Mouse (Mus musculus) kidney, embryonic 15.5 days (tissue): ENCODE results near the gene 6330409D20Rik. TPM values are rescaled to one million over a fixed set of nuclear protein-coding genes. Genes with fewer than 3 reads are reported as not detected.
A peak's percentile ranks its signal among the peaks of the same experiment; 100 is the strongest.

Experiments used
- ATAC-seq: fragments of 200-750 bp; cut with Nextera tagmentation; replicated peaks from 2 replicates; pipeline ENCODE4 v1.8.0; 2017; ENCODE audit warnings: moderate TSS enrichment; ENCODE audit not compliant: low FRiP score
- H3K27ac ChIP-seq: fragments of 300-500 bp; sonication (generic); 2 replicates; pipeline ENCODE4 v1.5.1; 2015; ENCODE audit warnings: mild to moderate bottlenecking, inconsistent platforms
- H3K27me3 ChIP-seq: fragments of 300-500 bp; sonication (generic); 2 replicates; pipeline ENCODE4 v1.6.1; 2015; ENCODE audit warnings: inconsistent platforms
- H3K36me3 ChIP-seq: fragments of 300-500 bp; sonication (generic); 2 replicates; pipeline ENCODE4 v1.6.1; 2015; ENCODE audit warnings: inconsistent platforms
- H3K4me1 ChIP-seq: fragments of 300-500 bp; sonication (generic); 2 replicates; pipeline ENCODE4 v1.6.1; 2015; ENCODE audit warnings: inconsistent platforms
- H3K4me2 ChIP-seq: fragments of 300-500 bp; sonication (generic); 2 replicates; pipeline ENCODE4 v1.6.1; 2015; ENCODE audit warnings: moderate library complexity, mild to moderate bottlenecking, inconsistent platforms
- H3K4me3 ChIP-seq: fragments of 300-500 bp; sonication (generic); replicated peaks from 2 replicates; pipeline ENCODE4 v1.5.1; 2015; ENCODE audit warnings: mild to moderate bottlenecking, inconsistent platforms
- H3K9ac ChIP-seq: fragments of 300-500 bp; sonication (generic); 2 replicates; pipeline ENCODE4 v1.6.1; 2015; ENCODE audit warnings: mild to moderate bottlenecking, inconsistent platforms
- H3K9me3 ChIP-seq: fragments of 300-500 bp; sonication (generic); replicated peaks from 2 replicates; pipeline ENCODE4 v1.6.1; 2016; ENCODE audit warnings: inconsistent platforms
- WGBS: fragments of 180-500 bp; shearing (Covaris S2); methylation state at CpG from one replicate; pipeline ENCODE4 v1.1.7; 2015; ENCODE audit warnings: mixed read lengths; 5-methylcytosine and 5-hydroxymethylcytosine counted together
- polyA plus RNA-seq: library from polyadenylated mRNA; unstranded; fragments of >200 nt; fragmentation: Nextera tagmentation; extraction: Ambion mirVana; gene quantifications from 2 replicates; pipeline ENCODE4 v1.2.1, GENCODE M21; 2015

6330409D20Rik gene
- polyA plus RNA-seq, 1 experiment from 2014 or later: not detected

- Histone ChIP-seq H3K9ac (no peak overlapping the region), H3K4me1 (peaks cover 69% of the 10 kb centered on the region), H3K27ac (no peak overlapping the region), H3K4me3 (no peak overlapping the region), H3K36me3 (no peaks in the 10 kb centered on the region), H3K4me2 (no peak overlapping the region), H3K9me3 (no peaks in the 10 kb centered on the region), H3K27me3 (no peaks in the 10 kb centered on the region)
- ATAC-seq: no peak
- WGBS: 71% methylated on average over 6 of the region's 6 CpGs
Measured at GRCm38 (mm10) chr2:32732695-32733094, 8.1 kb downstream of the 6330409D20Rik start.

DNA sequence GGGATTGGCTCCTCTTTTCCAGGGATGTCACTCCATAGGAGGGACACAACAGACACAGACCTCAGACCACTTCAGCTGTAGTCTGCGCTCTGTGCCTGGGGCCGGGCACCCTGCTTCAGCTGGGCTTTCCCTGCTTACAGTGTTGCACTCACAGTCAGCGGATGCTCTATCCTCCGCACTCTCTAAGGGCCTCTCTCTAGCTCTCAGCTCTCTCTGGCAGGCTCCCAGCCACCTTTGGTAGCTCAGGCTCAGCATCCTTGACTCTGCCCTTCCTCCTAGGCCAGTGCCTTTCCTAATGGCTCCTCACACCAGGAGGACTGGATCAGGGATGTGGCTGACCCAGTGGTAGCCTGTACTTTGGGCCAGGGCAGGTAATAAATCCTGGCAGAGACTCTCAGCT lies 8.9 kb downstream of the 6330409D20Rik start:
- WGBS: 66% methylated on average over 4 of the region's 4 CpGs
- Histone ChIP-seq H3K4me2 (peak overlapping the region; percentile 22), H3K9me3 (no peaks in the 10 kb centered on the region), H3K9ac (no peak overlapping the region), H3K4me1 (peaks cover 75% of the 10 kb centered on the region), H3K27ac (peak overlapping the region; percentile 76), H3K36me3 (no peaks in the 10 kb centered on the region), H3K27me3 (no peaks in the 10 kb centered on the region), H3K4me3 (no peak overlapping the region)
- ATAC-seq: no peak

DNA sequence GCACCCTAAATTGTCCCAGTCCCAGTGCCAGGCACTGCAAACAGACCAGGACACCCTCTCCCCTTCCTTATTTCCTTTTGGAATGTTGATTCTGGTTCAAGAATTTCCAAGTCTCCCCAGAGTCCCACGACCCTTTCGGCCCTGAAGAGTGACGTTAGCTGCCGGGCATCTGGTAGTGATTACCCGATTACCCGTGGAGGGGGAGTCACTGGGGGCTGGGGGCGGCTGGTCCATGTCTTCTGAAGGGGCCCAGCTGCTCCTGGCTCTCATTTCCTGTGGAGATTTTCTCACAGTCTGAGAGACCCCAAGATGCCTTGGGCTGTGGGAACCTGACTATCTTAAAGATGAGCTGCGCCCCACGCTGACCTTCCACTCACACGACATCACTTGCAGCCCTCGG lies 10.0 kb downstream of the 6330409D20Rik start:
- no peak for ATAC-seq
- no peaks in the 10 kb centered on the region for H3K36me3 ChIP-seq
- H3K4me3 ChIP-seq: peak overlapping the region; percentile 38
- H3K4me1 ChIP-seq: peaks cover 71% of the 10 kb centered on the region
- H3K9me3 ChIP-seq: no peaks in the 10 kb centered on the region
- H3K27me3 ChIP-seq: no peaks in the 10 kb centered on the region
- WGBS: 18% methylated on average over 11 of the region's 11 CpGs
- H3K9ac ChIP-seq: no peak overlapping the region
- peak overlapping the region; percentile 76 for H3K27ac ChIP-seq
- peak overlapping the region; percentile 48 for H3K4me2 ChIP-seq

GRCm38 (mm10) chr2:32729547-32729946 lies 11.3 kb downstream of the 6330409D20Rik start:
- Histone ChIP-seq H3K36me3 (no peaks in the 10 kb centered on the region), H3K4me3 (peak overlapping the region; percentile 38), H3K27me3 (no peaks in the 10 kb centered on the region), H3K9me3 (no peaks in the 10 kb centered on the region), H3K4me2 (peak overlapping the region; percentile 48), H3K9ac (no peak overlapping the region), H3K4me1 (peaks cover 62% of the 10 kb centered on the region), H3K27ac (peak overlapping the region; percentile 76)
- ATAC-seq: no peak
- 28% methylated on average over 4 of the region's 4 CpGs for WGBS

GRCm38 (mm10) chr2:32728463-32728862 lies 12.4 kb downstream of the 6330409D20Rik start:
- WGBS: 36% methylated on average over 7 of the region's 7 CpGs
- ATAC-seq: 0 out of 2 replicates have a peak, but pooled peaks have one; percentile 26
- H3K4me1 ChIP-seq: peaks cover 54% of the 10 kb centered on the region
- H3K9ac ChIP-seq: peak overlapping the region; percentile 42
- H3K9me3 ChIP-seq: no peaks in the 10 kb centered on the region
- peak overlapping the region; percentile 75 for H3K27ac ChIP-seq
- no peaks in the 10 kb centered on the region for H3K27me3 ChIP-seq
- peak overlapping the region; percentile 38 for H3K4me3 ChIP-seq
- no peaks in the 10 kb centered on the region for H3K36me3 ChIP-seq
- H3K4me2 ChIP-seq: peak overlapping the region; percentile 48

DNA sequence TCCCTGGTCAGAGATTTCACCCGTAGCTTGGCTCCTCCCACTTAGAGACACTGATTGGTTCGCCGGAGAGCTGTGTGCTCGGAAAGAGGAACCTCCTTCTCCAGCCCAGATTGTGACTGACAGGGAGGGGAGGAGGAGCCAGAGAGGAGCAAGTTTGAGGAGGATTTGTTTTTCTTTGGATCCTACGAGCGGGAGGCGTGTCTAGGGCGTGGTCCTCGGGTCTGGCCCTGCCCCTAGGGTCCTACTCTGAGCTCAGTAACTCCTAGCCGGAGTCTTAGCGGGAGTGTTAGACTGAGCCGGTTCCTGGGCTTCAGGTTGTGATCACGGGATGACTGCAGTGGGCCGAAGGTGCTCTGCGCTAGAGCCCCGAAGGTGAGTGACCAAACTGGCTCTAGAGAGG lies 13.4 kb downstream of the 6330409D20Rik start:
- no peaks in the 10 kb centered on the region for H3K9me3 ChIP-seq
- H3K27me3 ChIP-seq: no peaks in the 10 kb centered on the region
- H3K4me2 ChIP-seq: peak overlapping the region; percentile 48
- ATAC-seq: peak; percentile 96
- H3K4me1 ChIP-seq: peaks cover 52% of the 10 kb centered on the region
- 0% methylated on average over 16 of the region's 16 CpGs for WGBS
- H3K4me3 ChIP-seq: peak overlapping the region; percentile 38
- H3K27ac ChIP-seq: 0 out of 2 replicates have a peak overlapping the region, but pooled peaks have one; percentile 75
- H3K9ac ChIP-seq: peak overlapping the region; percentile 42
- H3K36me3 ChIP-seq: no peaks in the 10 kb centered on the region

DNA sequence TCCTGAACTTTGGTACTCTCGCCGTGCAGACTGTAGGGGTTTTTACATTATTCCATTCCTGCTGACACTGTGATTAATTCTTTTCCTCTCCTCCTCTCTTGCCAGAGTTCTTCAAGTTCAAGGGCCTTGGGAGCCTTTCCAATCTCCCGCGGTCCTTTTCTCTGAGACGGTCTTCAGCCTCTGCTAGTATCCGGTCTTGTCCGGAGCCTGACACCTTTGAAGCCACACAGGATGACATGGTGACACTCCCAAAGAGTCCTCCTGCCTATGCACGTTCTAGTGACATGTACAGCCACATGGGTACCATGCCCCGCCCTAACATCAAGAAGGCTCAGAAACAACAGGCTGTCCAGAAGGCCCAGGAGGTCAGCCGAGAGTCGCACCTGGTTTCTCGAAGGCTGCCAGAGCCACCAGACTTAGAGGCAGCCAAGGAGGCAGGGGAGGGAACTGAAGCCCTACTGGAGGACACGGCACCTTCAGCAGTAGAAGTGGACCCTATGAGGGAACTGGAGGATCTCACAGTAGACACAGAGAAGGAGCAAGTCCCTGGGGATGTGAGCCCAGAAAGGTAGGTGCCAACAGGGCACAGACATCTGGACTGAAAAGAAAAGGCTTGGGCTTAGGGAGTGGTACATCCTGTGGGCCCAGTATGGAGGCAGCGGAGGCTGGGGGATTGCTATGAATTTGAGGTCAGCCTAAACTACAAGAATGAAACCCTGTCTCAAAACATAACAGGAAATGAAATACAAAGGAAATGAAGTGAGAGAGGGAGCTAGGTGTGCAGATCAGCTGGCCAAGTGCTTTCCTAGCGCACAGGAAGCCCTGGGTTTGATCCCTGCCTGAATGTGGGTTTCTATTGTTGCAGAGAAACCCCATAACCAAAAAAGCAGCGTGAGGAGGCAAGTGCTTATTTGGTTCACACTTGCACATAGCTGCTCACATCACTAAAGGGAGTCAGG lies 15.7 kb downstream of the 6330409D20Rik start:
- no peaks in the 10 kb centered on the region for H3K27me3 ChIP-seq
- H3K4me3 ChIP-seq: no peak overlapping the region
- H3K4me1 ChIP-seq: peaks cover 51% of the 10 kb centered on the region
- H3K4me2 ChIP-seq: no peak overlapping the region
- no peaks in the 10 kb centered on the region for H3K9me3 ChIP-seq
- peak overlapping the region; percentile 51 for H3K27ac ChIP-seq
- no peak overlapping the region for H3K9ac ChIP-seq
- ATAC-seq: no peak
- H3K36me3 ChIP-seq: no peaks in the 10 kb centered on the region
- WGBS: 62% methylated on average over 16 of the region's 16 CpGs

DNA sequence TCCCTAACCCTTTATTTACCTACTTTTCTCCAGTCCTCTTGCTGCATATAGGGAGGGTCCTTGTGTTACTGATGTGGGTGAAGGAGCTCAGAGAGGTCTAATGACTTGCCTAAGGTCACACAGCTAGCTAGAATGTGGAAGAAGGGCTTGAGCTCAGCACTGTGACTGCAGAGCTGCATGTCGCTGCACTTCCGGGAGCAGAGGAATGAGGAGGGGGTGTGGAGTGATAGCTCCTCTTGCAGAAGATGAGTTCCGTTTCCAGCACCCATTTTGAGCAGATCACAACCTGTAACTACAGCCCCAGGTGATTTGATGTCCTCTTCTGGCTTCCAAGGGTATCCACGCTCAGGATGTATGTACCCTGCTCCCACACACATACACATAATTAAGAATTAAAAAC lies 16.7 kb downstream of the 6330409D20Rik start:
- Histone ChIP-seq H3K4me3 (no peak overlapping the region), H3K4me1 (peaks cover 45% of the 10 kb centered on the region), H3K9ac (no peak overlapping the region), H3K36me3 (no peaks in the 10 kb centered on the region), H3K9me3 (no peaks in the 10 kb centered on the region), H3K27me3 (no peaks in the 10 kb centered on the region), H3K4me2 (no peak overlapping the region), H3K27ac (no peak overlapping the region)
- ATAC-seq: no peak
- 74% methylated on average over 4 of the region's 4 CpGs for WGBS

- H3K9ac ChIP-seq: no peak overlapping the region
- H3K27ac ChIP-seq: no peak overlapping the region
- 60% methylated on average over 3 of the region's 3 CpGs for WGBS
- no peaks in the 10 kb centered on the region for H3K27me3 ChIP-seq
- ATAC-seq: no peak
- H3K4me3 ChIP-seq: no peak overlapping the region
- no peaks in the 10 kb centered on the region for H3K36me3 ChIP-seq
- peak overlapping the region; percentile 47 for H3K4me2 ChIP-seq
- no peaks in the 10 kb centered on the region for H3K9me3 ChIP-seq
- H3K4me1 ChIP-seq: peaks cover 30% of the 10 kb centered on the region
Measured at GRCm38 (mm10) chr2:32722581-32722980, 18.2 kb downstream of the 6330409D20Rik start.

- Histone ChIP-seq H3K4me2 (peak overlapping the region; percentile 47), H3K9ac (no peak overlapping the region), H3K27me3 (no peaks in the 10 kb centered on the region), H3K27ac (no peak overlapping the region; the same call in 1 of the 2 replicates), H3K4me3 (peak overlapping the region; percentile 24), H3K36me3 (no peaks in the 10 kb centered on the region), H3K4me1 (peaks cover 28% of the 10 kb centered on the region), H3K9me3 (no peaks in the 10 kb centered on the region)
- no peak for ATAC-seq
- 40% methylated on average over 6 of the region's 6 CpGs for WGBS
Measured at GRCm38 (mm10) chr2:32722046-32722445, 18.8 kb downstream of the 6330409D20Rik start.

GRCm38 (mm10) chr2:32720681-32721229 lies 20.1 kb downstream of the 6330409D20Rik start, which contains the start of gene Sh2d3c:
Gene Sh2d3c, plus strand, starts transcription at chr2:32721055.
- Histone ChIP-seq H3K9me3 (no peaks in the 10 kb centered on the region), H3K4me3 (peak within 1 kb of the TSS; percentile 24), H3K4me1 (peaks cover 26% of the 10 kb centered on the region), H3K9ac (no peak within 1 kb of the TSS), H3K4me2 (peak within 1 kb of the TSS; percentile 47), H3K36me3 (no peaks in the 10 kb centered on the region), H3K27ac (peak within 1 kb of the TSS; percentile 24), H3K27me3 (no peaks in the 10 kb centered on the region)
- peak; percentile 50 for ATAC-seq
- 27% methylated on average over 8 of the region's 8 CpGs for WGBS

GRCm38 (mm10) chr2:32720053-32720452 lies 20.8 kb downstream of the 6330409D20Rik start:
- WGBS: 90% methylated on average over 3 of the region's 3 CpGs
- no peaks in the 10 kb centered on the region for H3K9me3 ChIP-seq
- H3K4me3 ChIP-seq: no peak overlapping the region
- ATAC-seq: no peak
- H3K9ac ChIP-seq: no peak overlapping the region
- no peak overlapping the region for H3K27ac ChIP-seq
- peaks cover 26% of the 10 kb centered on the region for H3K4me1 ChIP-seq
- H3K4me2 ChIP-seq: no peak overlapping the region
- H3K36me3 ChIP-seq: no peaks in the 10 kb centered on the region
- no peaks in the 10 kb centered on the region for H3K27me3 ChIP-seq
